Mouse (Mus musculus) CH12.LX (cell line): Measurements from ENCODE around the gene Cep112. TPM values are rescaled to one million over a fixed set of nuclear protein-coding genes. Genes with fewer than 3 reads are reported as not detected.

Experiments
- DNase-seq: peaks from one replicate; pipeline ENCODE4 v3.0.0-alpha.2; 2013; ENCODE audit errors: extremely low read depth
- H3K27ac ChIP-seq: 2 replicates; pipeline ENCODE4 v1.5.1; 2012; ENCODE audit warnings: low read depth, mild to moderate bottlenecking, control low read depth, moderate library complexity; ENCODE audit not compliant: insufficient read depth
- H3K27me3 ChIP-seq: replicated peaks from 2 replicates; pipeline ENCODE3; 2012; ENCODE audit warnings: inconsistent platforms
- H3K36me3 ChIP-seq, 2 experiments: replicated peaks in 1 of 2; 2 replicates each; pipeline versions ENCODE3 to v1.6.1; 2012; ENCODE audit warnings: inconsistent platforms in 1 of 2, low read length in 1 of 2, mild to moderate bottlenecking in 1 of 2, mixed read lengths in 1 of 2, moderate library complexity in 1 of 2; ENCODE audit not compliant: control insufficient read depth in 1 of 2, insufficient read depth in 1 of 2
- H3K4me1 ChIP-seq, 2 experiments: 2 replicates each; pipeline ENCODE4 v1.6.1; 2012; ENCODE audit warnings: inconsistent platforms in 1 of 2, moderate library complexity in 1 of 2; ENCODE audit not compliant: insufficient read depth in 2 of 2, control insufficient read depth in 1 of 2
- H3K4me2 ChIP-seq: 2 replicates; pipeline ENCODE4 v1.6.1; 2012; ENCODE audit warnings: low read depth, mild to moderate bottlenecking, control low read depth; ENCODE audit not compliant: poor library complexity, insufficient read depth, severe bottlenecking
- H3K4me3 ChIP-seq, 3 experiments: fragments of 150-350 bp in 1 of 3; sonication (generic) in 1 of 3; replicated peaks in 1 of 3; 2 replicates each; pipeline versions ENCODE3 to v1.5.1; 2011 to 2012; ENCODE audit warnings: low read depth in 2 of 3, low read length in 2 of 3, mild to moderate bottlenecking in 2 of 3, moderate library complexity in 2 of 3, control low read depth in 1 of 3, improper control_type of control experiment in 1 of 3, inconsistent platforms in 1 of 3, mixed read lengths in 1 of 3; ENCODE audit not compliant: poor library complexity in 1 of 3
- H3K79me2 ChIP-seq: replicated peaks from 2 replicates; pipeline ENCODE4 v1.6.1; 2012; ENCODE audit warnings: mild to moderate bottlenecking, moderate library complexity; ENCODE audit not compliant: control insufficient read depth, poor library complexity, insufficient read depth, severe bottlenecking; ENCODE audit errors: extremely low read depth
- H3K9ac ChIP-seq: 2 replicates; pipeline ENCODE4 v1.6.1; 2012; ENCODE audit warnings: low read depth, mild to moderate bottlenecking, control low read depth, moderate library complexity; ENCODE audit not compliant: insufficient read depth
- H3K9me3 ChIP-seq: replicated peaks from 2 replicates; pipeline ENCODE3; 2012; ENCODE audit warnings: low read length, inconsistent platforms, mixed read lengths
- BHLHE40 ChIP-seq: IDR thresholded peaks from 2 replicates; pipeline ENCODE4 v1.6.1; 2011; ENCODE audit warnings: mild to moderate bottlenecking, low read depth, low read length, improper control_type of control experiment
- CHD1 ChIP-seq: IDR thresholded peaks from 2 replicates; pipeline ENCODE4 v1.6.1; 2012; ENCODE audit warnings: low read depth, low read length, improper control_type of control experiment, inconsistent platforms
- CTCF ChIP-seq, 2 experiments: IDR thresholded peaks in 1 of 2; conservative IDR thresholded peaks in 1 of 2; 2 replicates each; pipeline ENCODE4 v1.5.1; 2011 to 2012; ENCODE audit warnings: low read depth in 2 of 2, low read length in 2 of 2, improper control_type of control experiment in 1 of 2, inconsistent platforms in 1 of 2, mild to moderate bottlenecking in 1 of 2, moderate library complexity in 1 of 2
- E2F4 ChIP-seq: IDR thresholded peaks from 2 replicates; pipeline ENCODE4 v1.6.1; 2011; ENCODE audit warnings: low read depth, low read length, improper control_type of control experiment; ENCODE audit not compliant: insufficient replicate concordance
- ELF1 ChIP-seq: IDR thresholded peaks from 2 replicates; pipeline ENCODE4 v1.6.1; 2014; ENCODE audit warnings: low read depth, mild to moderate bottlenecking, inconsistent platforms, low read length, improper control_type of control experiment
- EP300 ChIP-seq: IDR thresholded peaks from 2 replicates; pipeline ENCODE4 v1.6.1; 2011; ENCODE audit warnings: low read length, improper control_type of control experiment
- ETS1 ChIP-seq: conservative IDR thresholded peaks from 2 replicates; pipeline ENCODE4 v1.6.1; 2012; ENCODE audit warnings: low read depth, mild to moderate bottlenecking, inconsistent platforms, low read length, improper control_type of control experiment, moderate library complexity
- GABPA ChIP-seq: IDR thresholded peaks from 2 replicates; pipeline ENCODE4 v1.6.1; 2012; ENCODE audit warnings: low read depth, low read length, improper control_type of control experiment, inconsistent platforms; ENCODE audit not compliant: insufficient replicate concordance
- IRF4 ChIP-seq: IDR thresholded peaks from 2 replicates; pipeline ENCODE4 v1.6.1; 2014; ENCODE audit warnings: low read depth, mild to moderate bottlenecking, inconsistent platforms, low read length, improper control_type of control experiment
- JUND ChIP-seq: conservative IDR thresholded peaks from 2 replicates; pipeline ENCODE4 v1.6.1; 2011; ENCODE audit warnings: low read depth, low read length, improper control_type of control experiment
- KAT2A ChIP-seq: IDR thresholded peaks from 2 replicates; pipeline ENCODE4 v1.6.1; 2012; ENCODE audit warnings: low read length, improper control_type of control experiment, inconsistent platforms; ENCODE audit not compliant: insufficient replicate concordance
- MAZ ChIP-seq: IDR thresholded peaks from 2 replicates; pipeline ENCODE4 v1.6.1; 2012; ENCODE audit warnings: low read depth, mild to moderate bottlenecking, inconsistent platforms, low read length, improper control_type of control experiment, moderate library complexity
- MEF2A ChIP-seq: IDR thresholded peaks from 2 replicates; pipeline ENCODE4 v1.6.1; 2014; ENCODE audit warnings: low read depth, mild to moderate bottlenecking, inconsistent platforms, low read length, improper control_type of control experiment, borderline replicate concordance
- MYC ChIP-seq: IDR thresholded peaks from 2 replicates; pipeline ENCODE4 v1.6.1; 2011; ENCODE audit warnings: low read depth, mild to moderate bottlenecking, improper control_type of control experiment, low read length
- NELFE ChIP-seq: IDR thresholded peaks from 2 replicates; pipeline ENCODE4 v1.6.1; 2011; ENCODE audit warnings: low read depth, low read length, improper control_type of control experiment
- NRF1 ChIP-seq: IDR thresholded peaks from 2 replicates; pipeline ENCODE4 v1.6.1; 2014; ENCODE audit warnings: low read depth, mild to moderate bottlenecking, inconsistent platforms, low read length, improper control_type of control experiment, moderate library complexity
- PAX5 ChIP-seq: IDR thresholded peaks from 2 replicates; pipeline ENCODE4 v1.6.1; 2012; ENCODE audit warnings: low read length, inconsistent platforms, mixed read lengths
- POLR2A ChIP-seq: IDR thresholded peaks from 2 replicates; pipeline ENCODE4 v1.6.1; 2011; ENCODE audit warnings: low read depth, mild to moderate bottlenecking, improper control_type of control experiment, low read length
- RAD21 ChIP-seq: IDR thresholded peaks from 2 replicates; pipeline ENCODE4 v1.6.1; 2011; ENCODE audit warnings: low read depth, mild to moderate bottlenecking, low read length, improper control_type of control experiment, moderate library complexity
- RCOR1 ChIP-seq: conservative IDR thresholded peaks from 2 replicates; pipeline ENCODE4 v1.6.1; 2012; ENCODE audit warnings: low read depth, mild to moderate bottlenecking, inconsistent platforms, low read length, improper control_type of control experiment
- SMC3 ChIP-seq: IDR thresholded peaks from 2 replicates; pipeline ENCODE4 v1.6.1; 2011; ENCODE audit warnings: low read depth, low read length, improper control_type of control experiment
- TBP ChIP-seq: conservative IDR thresholded peaks from 2 replicates; pipeline ENCODE4 v1.6.1; 2011; ENCODE audit warnings: low read depth, low read length, improper control_type of control experiment
- TCF12 ChIP-seq: IDR thresholded peaks from 2 replicates; pipeline ENCODE4 v1.6.1; 2014; ENCODE audit warnings: low read depth, mild to moderate bottlenecking, inconsistent platforms, low read length, improper control_type of control experiment
- ZMIZ1 ChIP-seq: IDR thresholded peaks from 2 replicates; pipeline ENCODE4 v1.6.1; 2012; ENCODE audit warnings: low read depth, mild to moderate bottlenecking, inconsistent platforms, low read length, improper control_type of control experiment
- ZNF384 ChIP-seq: IDR thresholded peaks from 2 replicates; pipeline ENCODE4 v1.6.1; 2012; ENCODE audit warnings: low read depth, low read length, improper control_type of control experiment, inconsistent platforms
- dilution Hi-C: fragments of 300-500 bp; cut with MboI; formaldehyde crosslinking; loops from 2 replicates; pipeline ENCODE4 v1.14.3; 2020; ENCODE audit warnings: low sequenced_read_pairs; ENCODE audit not compliant: extremely low pct_unique_long_range_greater_than_20kb, extremely low pct_ligation_motif_present
- in situ Hi-C: fragments of 300-500 bp; cut with MboI; formaldehyde crosslinking; loops from 3 replicates; pipeline ENCODE4 v1.14.3; 2019; ENCODE audit warnings: low sequenced_read_pairs, low pct_ligation_motif_present, low pct_unique_long_range_greater_than_20kb, mixed read lengths
- polyA plus RNA-seq: library from polyadenylated mRNA; unstranded; fragments of >175 nt; gene quantifications from 2 replicates; pipeline ENCODE4 v1.2.1, GENCODE M21; 2012; ENCODE audit warnings: low read depth; ENCODE audit not compliant: insufficient read length
- total RNA-seq, 2 experiments: library from RNA; depleted of rRNA; stranded (reverse); fragments of 300-350 nt in 1 of 2; fragments of >200 nt in 1 of 2; gene quantifications; 2 replicates each; pipeline ENCODE4 v1.2.3; 2012 to 2014

Gene Cep112
- total and polyA plus RNA-seq, 3 experiments = 0.93 to 1.4 (median 1.3) TPM

DNA sequence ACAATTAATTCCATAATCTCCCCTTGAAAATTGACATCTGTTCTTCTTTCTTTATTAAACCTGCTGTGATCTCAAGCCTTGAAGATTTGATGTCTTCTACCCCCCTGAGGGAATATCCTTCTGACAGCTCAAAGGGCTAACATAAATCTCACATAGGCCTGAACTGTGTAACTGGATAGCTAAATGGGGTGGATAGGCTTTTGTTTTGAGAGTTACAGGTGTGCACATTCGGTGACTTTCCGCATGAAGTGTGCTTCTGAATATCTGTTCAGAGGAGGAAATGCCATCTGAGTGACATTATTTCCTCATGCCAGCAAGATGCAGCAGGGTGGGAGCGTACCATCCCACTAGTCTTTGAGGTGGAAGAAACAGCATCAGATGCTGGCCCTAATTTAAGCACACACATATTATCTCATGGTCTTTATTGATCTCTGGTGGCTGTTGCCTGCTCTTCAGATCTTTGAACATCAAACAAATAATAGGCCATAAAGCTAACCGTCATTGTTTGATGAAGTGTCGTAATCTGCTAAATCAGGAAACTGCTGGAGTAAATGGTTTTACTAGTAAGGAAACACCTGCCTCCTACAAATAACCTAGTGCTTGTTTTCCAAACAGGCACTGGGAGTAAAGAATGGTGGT is 102.9 kb downstream of the Cep112 start:
- H3K27ac ChIP-seq = no peak overlapping the region; the same call in 1 of the 2 replicates
- no peak for DNase-seq
- no peak overlapping the region for H3K4me2 ChIP-seq
- no peaks in the 10 kb centered on the region for H3K4me1 ChIP-seq
- TF ChIP-seq GABPA = no peak
- TF ChIP-seq TBP = no peak
- TF ChIP-seq NRF1 = no peak
- TF ChIP-seq PAX5 = no peak
- no peak for TF ChIP-seq RAD21
- TF ChIP-seq IRF4 = no peak
- TF ChIP-seq RCOR1 = no peak
- TF ChIP-seq ETS1 = no peak
- no peak for TF ChIP-seq SMC3
- TF ChIP-seq ELF1 = no peak
- TF ChIP-seq EP300 = no peak
- no peak for TF ChIP-seq CHD1
- TF ChIP-seq NELFE = no peak
- no peak for TF ChIP-seq E2F4
- no peak for TF ChIP-seq JUND
- TF ChIP-seq ZMIZ1 = no peak
- no peak overlapping the region for H3K9ac ChIP-seq
- dilution Hi-C loops (no loop called here), in situ Hi-C loops (no loop called here)
- no peak overlapping the region for H3K4me3 ChIP-seq
- no peaks in the 10 kb centered on the region for H3K36me3 ChIP-seq
- no peaks in the 10 kb centered on the region for H3K9me3 ChIP-seq
- no peaks in the 10 kb centered on the region for H3K27me3 ChIP-seq
- no peaks in the 10 kb centered on the region for H3K79me2 ChIP-seq

GRCm38 (mm10) chr11:108532901-108533300 is 107.9 kb downstream of the Cep112 start:
- Histone ChIP-seq H3K36me3 (no peaks in the 10 kb centered on the region), H3K27ac (no peak overlapping the region)
- dilution Hi-C loops = no loop called here

More at GRCm38 (mm10) chr11:108532901-108533300, 107.9 kb downstream of the Cep112 start:
- Histone ChIP-seq H3K9me3 (no peaks in the 10 kb centered on the region), H3K79me2 (no peaks in the 10 kb centered on the region), H3K9ac (no peak overlapping the region), H3K4me1 (peaks cover 0 to 9% of the 10 kb centered on the region in 2 experiments; a peak in 2 of 4 replicates), H3K4me2 (no peak overlapping the region), H3K27me3 (no peaks in the 10 kb centered on the region), H3K4me3 (no peak overlapping the region)
- no peak for DNase-seq
- in situ Hi-C loops = no loop called here
- TF ChIP-seq CHD1 (no peak), SMC3 (no peak), TBP (no peak), TCF12 (no peak), BHLHE40 (no peak), KAT2A (no peak), ZMIZ1 (no peak), ZNF384 (no peak), MYC (no peak), POLR2A (no peak), MAZ (no peak), RAD21 (no peak), MEF2A (no peak), CTCF (conservative IDR thresholded peaks at IDR 0.05 in 1 of 2, IDR thresholded peaks at IDR 0.05 in 1 of 2; ENCODE audit: low read depth in 2 of 2, low read length in 2 of 2) (no peak), JUND (no peak), PAX5 (no peak), NRF1 (no peak)
